Mouse (Mus musculus) thymus, adult 2 months (tissue): ENCODE data around the gene Dlgap1.

ENCODE experiments used
- CTCF ChIP-seq: fragments of 200-500 bp; IDR thresholded peaks from 2 replicates; pipeline ENCODE4 v1.5.1; 2012; ENCODE audit warnings: mild to moderate bottlenecking, control low read depth, low read length, moderate library complexity, borderline replicate concordance; ENCODE audit not compliant: control insufficient read depth, poor library complexity, insufficient read depth; ENCODE audit errors: extremely low read depth
- POLR2A ChIP-seq: fragments of 200-500 bp; IDR thresholded peaks from 2 replicates; pipeline ENCODE4 v1.6.1; 2012; ENCODE audit warnings: mild to moderate bottlenecking, low read length, control low read depth, moderate library complexity; ENCODE audit not compliant: control insufficient read depth, poor library complexity, insufficient read depth; ENCODE audit errors: extremely low read depth

DNA sequence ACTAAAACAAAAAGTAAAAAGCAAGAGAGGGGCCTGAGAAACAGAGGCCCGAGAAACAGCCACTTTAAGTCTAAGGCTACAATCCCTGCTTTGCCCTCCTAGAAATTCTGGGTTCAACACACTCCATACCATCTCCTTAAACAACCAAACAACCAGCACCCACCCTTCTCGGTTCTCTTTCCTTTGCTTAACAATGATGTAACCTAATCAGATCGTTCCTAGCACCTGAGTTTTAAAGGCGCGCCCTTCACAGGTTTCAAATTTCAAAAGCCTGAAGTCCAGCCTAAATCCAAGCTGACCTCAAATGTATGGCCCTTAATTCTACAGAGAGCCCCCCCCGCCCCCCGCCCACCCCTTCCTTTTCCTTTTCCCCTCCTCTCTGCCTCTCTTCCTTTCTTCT, 810.9 kb downstream of the Dlgap1 start:
- TF ChIP-seq CTCF: no peak
- no peak for TF ChIP-seq POLR2A
